Mouse (Mus musculus) midbrain, postnatal 0 days (tissue): ENCODE measurements at regions not wholly inside any gene's neighbourhood (a gene's known extent, or its start where the extent isn't known, plus 50 kb on each side); places are given as distances from the start of the nearest gene placed in this dataset.

ENCODE experiments used
- ATAC-seq: fragments of 200-750 bp; cut with Nextera tagmentation; 2 replicates; pipeline ENCODE4 v1.8.0; 2017; ENCODE audit warnings: moderate number of reproducible peaks, mild to moderate bottlenecking, moderate TSS enrichment, moderate library complexity; ENCODE audit not compliant: low FRiP score
- DNase-seq: peaks from one replicate; pipeline ENCODE4 v3.0.0-alpha.2; 2015; ENCODE audit warnings: low spot score
- H3K27ac ChIP-seq: fragments of 300-500 bp; sonication (generic); 2 replicates; pipeline ENCODE4 v1.5.1; 2014; ENCODE audit warnings: low read depth, mild to moderate bottlenecking, low read length, mixed read lengths
- H3K27me3 ChIP-seq: fragments of 300-500 bp; sonication (generic); 2 replicates; pipeline ENCODE4 v1.6.1; 2014; ENCODE audit warnings: low read length, control low read depth, mixed read lengths; ENCODE audit not compliant: insufficient read depth
- H3K36me3 ChIP-seq: fragments of 300-500 bp; sonication (generic); 2 replicates; pipeline ENCODE4 v1.6.1; 2014; ENCODE audit warnings: low read length, control low read depth, mixed read lengths; ENCODE audit not compliant: insufficient read depth
- H3K4me1 ChIP-seq: fragments of 300-500 bp; sonication (generic); 2 replicates; pipeline ENCODE4 v1.6.1; 2014; ENCODE audit warnings: mild to moderate bottlenecking, control low read depth, antibody characterized with exemption, low read length, mixed read lengths; ENCODE audit not compliant: insufficient read depth
- H3K4me2 ChIP-seq: fragments of 300-500 bp; sonication (generic); 2 replicates; pipeline ENCODE4 v1.6.1; 2014; ENCODE audit warnings: low read depth, mild to moderate bottlenecking, low read length, mixed read lengths; ENCODE audit not compliant: poor library complexity, severe bottlenecking
- H3K4me3 ChIP-seq: fragments of 300-500 bp; sonication (generic); 2 replicates; pipeline ENCODE4 v1.5.1; 2014; ENCODE audit warnings: low read depth, mild to moderate bottlenecking, low read length, moderate library complexity
- H3K9ac ChIP-seq: fragments of 300-500 bp; sonication (generic); replicated peaks from 2 replicates; pipeline ENCODE4 v1.6.1; 2014; ENCODE audit warnings: mild to moderate bottlenecking, low read length, moderate library complexity, mixed read lengths; ENCODE audit not compliant: poor library complexity, severe bottlenecking
- H3K9me3 ChIP-seq: fragments of 300-500 bp; sonication (generic); 2 replicates; pipeline ENCODE4 v1.6.1; 2016; ENCODE audit warnings: low read length, control low read depth
- CTCF ChIP-seq: IDR thresholded peaks from 2 replicates; pipeline ENCODE4 v1.5.1; 2016; ENCODE audit warnings: antibody characterized with exemption, mild to moderate bottlenecking
- WGBS: fragments of 180-500 bp; shearing (Covaris S2); extraction: QIAGEN DNeasy Blood & Tissue Kit; methylation state at CpG from one replicate; pipeline ENCODE4 v1.1.7; 2014; 5-methylcytosine and 5-hydroxymethylcytosine counted together

DNA sequence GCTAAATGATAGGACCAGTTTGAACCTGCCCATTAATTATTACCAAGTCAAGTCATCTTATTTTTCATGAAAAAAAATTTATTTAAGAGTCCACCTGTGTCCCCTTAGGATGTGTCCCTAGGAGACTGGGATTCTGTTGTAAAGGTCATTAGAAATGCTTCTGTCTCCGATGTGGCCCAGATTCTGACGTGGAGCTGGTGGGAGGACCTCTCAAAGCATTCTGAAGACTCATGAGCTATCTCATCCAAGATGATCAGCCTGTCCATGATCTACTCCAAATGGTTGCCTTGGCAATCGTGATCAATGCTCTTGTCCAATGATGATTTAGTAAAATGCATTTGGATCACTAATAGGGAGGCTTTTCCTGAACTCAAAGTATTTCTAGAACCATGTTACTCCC is 163.4 kb upstream of the Gm5148 start:
- ATAC-seq (no peak), DNase-seq (no peak)
- Histone ChIP-seq H3K4me2 (no peak overlapping the region), H3K9me3 (no peaks in the 10 kb centered on the region), H3K4me3 (no peak overlapping the region), H3K27me3 (no peaks in the 10 kb centered on the region), H3K36me3 (no peaks in the 10 kb centered on the region), H3K9ac (no peak overlapping the region), H3K27ac (no peak overlapping the region), H3K4me1 (no peaks in the 10 kb centered on the region)
- no peak for TF ChIP-seq CTCF
- WGBS: 91% methylated on average over 3 of the region's 3 CpGs

GRCm38 (mm10) chr3:37886705-37887454 is 162.6 kb upstream of the Gm5148 start:
- TF ChIP-seq CTCF: no peak
- Histone ChIP-seq H3K4me3 (no peak overlapping the region), H3K9me3 (no peaks in the 10 kb centered on the region), H3K27me3 (no peaks in the 10 kb centered on the region), H3K27ac (no peak overlapping the region), H3K36me3 (no peaks in the 10 kb centered on the region), H3K9ac (no peak overlapping the region), H3K4me1 (no peaks in the 10 kb centered on the region), H3K4me2 (no peak overlapping the region)
- 95% methylated on average over 3 of the region's 3 CpGs for WGBS
- ATAC-seq (no peak), DNase-seq (no peak)

DNA sequence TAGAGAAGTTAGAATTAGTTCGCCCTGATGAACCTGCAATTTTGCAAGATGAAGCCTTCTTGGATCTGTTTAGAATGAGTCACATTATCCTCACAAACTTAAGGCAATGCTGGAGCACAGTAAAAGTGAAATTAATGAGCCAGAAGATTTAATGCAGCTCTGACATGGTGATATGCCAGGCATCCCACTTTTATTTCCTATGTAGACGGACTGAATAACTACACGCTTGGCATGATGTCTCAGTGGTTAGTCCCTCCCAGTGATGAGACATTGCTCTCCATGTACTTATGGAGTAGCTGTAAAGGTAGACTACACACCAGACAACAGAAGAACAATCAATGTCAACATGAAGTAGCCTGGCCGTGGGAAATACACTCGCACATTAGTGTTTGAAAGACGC is 161.5 kb upstream of the Gm5148 start:
- H3K9me3 ChIP-seq: no peaks in the 10 kb centered on the region
- H3K4me1 ChIP-seq: no peaks in the 10 kb centered on the region
- no peak overlapping the region for H3K4me2 ChIP-seq
- H3K9ac ChIP-seq: no peak overlapping the region
- no peak overlapping the region for H3K4me3 ChIP-seq
- no peaks in the 10 kb centered on the region for H3K27me3 ChIP-seq
- TF ChIP-seq CTCF: no peak
- no peak overlapping the region for H3K27ac ChIP-seq
- 92% methylated on average over 6 of the region's 6 CpGs for WGBS
- H3K36me3 ChIP-seq: no peaks in the 10 kb centered on the region
- ATAC-seq (no peak), DNase-seq (no peak)

- Histone ChIP-seq H3K27ac (no peak overlapping the region), H3K9me3 (no peaks in the 10 kb centered on the region), H3K4me3 (no peak overlapping the region), H3K36me3 (no peaks in the 10 kb centered on the region), H3K4me2 (no peak overlapping the region), H3K4me1 (no peaks in the 10 kb centered on the region), H3K9ac (no peak overlapping the region), H3K27me3 (no peaks in the 10 kb centered on the region)
- no peak for TF ChIP-seq CTCF
- DNase-seq (peak; percentile 54), ATAC-seq (peak; percentile 41; the same call in 1 of the 2 replicates)
- WGBS: 34% methylated on average over 5 of the region's 5 CpGs
These were observed 158.1 kb upstream of the Gm5148 start for GRCm38 (mm10) chr3:37882417-37882816.

GRCm38 (mm10) chr3:37881016-37881415 is 156.7 kb upstream of the Gm5148 start:
- 84% methylated on average over 2 of the region's 2 CpGs for WGBS
- H3K36me3 ChIP-seq: no peaks in the 10 kb centered on the region
- no peaks in the 10 kb centered on the region for H3K27me3 ChIP-seq
- H3K9ac ChIP-seq: no peak overlapping the region
- H3K4me2 ChIP-seq: no peak overlapping the region
- ATAC-seq: no peak
- H3K27ac ChIP-seq: no peak overlapping the region
- TF ChIP-seq CTCF: no peak
- H3K4me3 ChIP-seq: no peak overlapping the region
- no peaks in the 10 kb centered on the region for H3K4me1 ChIP-seq
- H3K9me3 ChIP-seq: no peaks in the 10 kb centered on the region
- no peak for DNase-seq

DNA sequence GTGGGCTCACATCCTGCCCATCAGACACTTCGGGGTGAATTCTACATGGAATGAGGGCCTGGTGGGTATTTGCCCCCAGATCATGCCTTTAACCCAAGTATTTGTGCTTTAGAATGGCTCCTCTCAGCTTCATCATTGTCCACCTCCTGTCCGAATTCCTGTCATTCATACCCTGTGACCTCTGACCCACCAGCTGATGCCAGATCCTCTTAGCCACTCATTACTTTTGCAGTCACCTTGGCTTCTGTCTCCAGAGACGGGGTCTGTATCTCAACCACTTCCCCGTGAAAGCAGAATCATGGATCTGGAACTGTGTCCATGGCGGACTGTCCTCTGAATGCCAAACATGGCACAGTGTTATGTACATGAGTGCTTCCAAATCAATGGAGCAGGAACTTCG is 154.8 kb upstream of the Gm5148 start:
- Histone ChIP-seq H3K9ac (no peak overlapping the region), H3K4me1 (no peaks in the 10 kb centered on the region), H3K4me3 (no peak overlapping the region), H3K36me3 (no peaks in the 10 kb centered on the region), H3K27me3 (no peaks in the 10 kb centered on the region), H3K27ac (no peak overlapping the region), H3K9me3 (no peaks in the 10 kb centered on the region), H3K4me2 (no peak overlapping the region)
- DNase-seq (no peak), ATAC-seq (no peak)
- TF ChIP-seq CTCF: no peak
- 66% methylated on average over 6 of the region's 6 CpGs for WGBS
